Mouse (Mus musculus): ENCODE measurements around the gene Tfap4. TPM values are rescaled to one million over a fixed set of nuclear protein-coding genes. Genes with fewer than 3 reads are reported as not detected.
A peak's percentile ranks its signal among the peaks of the same experiment; 100 is the strongest.

Tfap4 gene
- total RNA-seq (2021) = 10 to 100 TPM in 1 of 2 experiments, 1 to 10 TPM in 1; 6.5 to 12.3 TPM
- long read RNA-seq, experiment 1, partial matches to known transcripts = 0 of 1 reads
- long read RNA-seq, experiment 1, other reads (novel, unspliced or antisense) = 1 of 1 reads
- long read RNA-seq, experiment 2, partial matches to known transcripts = 0 of 4 reads
- long read RNA-seq, experiment 2, other reads (novel, unspliced or antisense) = 0 of 4 reads

DNA sequence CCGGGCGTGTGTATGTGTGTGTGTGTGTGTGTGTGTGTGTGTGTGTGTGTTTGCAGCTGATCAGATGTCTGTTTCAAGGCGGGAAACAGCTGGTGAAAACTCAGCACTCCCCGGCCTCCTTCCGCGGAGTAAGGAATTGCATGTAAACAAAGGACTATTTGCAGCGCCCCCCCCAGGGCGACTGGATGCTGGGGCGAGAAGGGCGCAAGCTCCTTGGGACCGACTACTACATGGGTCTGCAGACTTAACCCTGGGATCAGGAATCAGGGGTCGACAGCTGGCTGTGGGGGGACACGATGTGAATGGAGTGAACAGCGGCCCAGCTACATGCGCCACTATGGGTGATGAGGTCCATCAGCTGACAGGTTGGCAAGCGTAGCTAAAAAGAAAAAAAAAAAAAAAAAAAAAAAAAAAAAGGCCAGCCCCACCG, at the start of gene Tfap4:
TSS of gene Tfap4 (minus strand) at position 140 of the 430 bp plus-strand sequence.
- DNase-seq = peak; percentile 88

GRCm38 (mm10) chr16:4608532-4609059, 48.9 kb upstream of the Tfap4 start:
- DNase-seq = no peak

DNA sequence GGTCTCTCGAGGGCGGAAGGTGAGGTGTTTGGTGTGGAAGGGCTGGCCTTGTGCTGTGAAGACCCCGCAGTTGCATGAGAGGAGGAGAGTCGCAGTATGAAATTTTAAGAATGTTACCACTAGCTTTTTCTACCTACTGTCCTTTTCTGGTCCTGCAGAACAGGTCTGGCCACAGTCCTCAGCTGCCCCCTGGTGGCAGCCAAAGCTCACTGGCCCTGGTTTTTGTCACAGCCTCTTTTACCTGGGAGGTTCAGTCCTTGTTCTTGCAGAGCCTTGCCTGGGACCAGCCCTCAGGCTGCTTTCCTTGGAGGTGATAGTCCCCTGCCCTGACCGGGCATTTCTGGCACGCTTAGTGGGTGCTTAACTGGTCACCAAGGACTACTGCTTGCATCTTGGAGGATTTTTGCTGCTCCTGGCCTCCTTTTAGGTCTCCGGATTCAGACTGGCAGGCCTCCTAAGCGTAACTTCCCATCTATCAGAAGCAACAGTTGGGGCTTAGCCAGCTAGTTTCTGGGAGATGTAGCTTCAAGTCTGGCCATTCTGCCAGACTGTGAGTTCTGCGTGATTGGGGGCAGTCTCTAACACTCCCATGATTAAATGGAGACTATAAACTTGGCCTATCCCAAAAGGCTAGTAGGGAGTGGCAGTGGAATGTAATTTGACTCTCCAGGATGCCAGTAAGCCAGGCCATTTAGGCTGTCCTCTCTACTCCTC, 48.3 kb upstream of the Tfap4 start:
- DNase-seq = peak; percentile 89

GRCm38 (mm10) chr16:4606431-4607084, 46.9 kb upstream of the Tfap4 start:
- peak; percentile 67 for DNase-seq

GRCm38 (mm10) chr16:4605514-4606131, 46.0 kb upstream of the Tfap4 start:
- peak; percentile 5 for DNase-seq

DNA sequence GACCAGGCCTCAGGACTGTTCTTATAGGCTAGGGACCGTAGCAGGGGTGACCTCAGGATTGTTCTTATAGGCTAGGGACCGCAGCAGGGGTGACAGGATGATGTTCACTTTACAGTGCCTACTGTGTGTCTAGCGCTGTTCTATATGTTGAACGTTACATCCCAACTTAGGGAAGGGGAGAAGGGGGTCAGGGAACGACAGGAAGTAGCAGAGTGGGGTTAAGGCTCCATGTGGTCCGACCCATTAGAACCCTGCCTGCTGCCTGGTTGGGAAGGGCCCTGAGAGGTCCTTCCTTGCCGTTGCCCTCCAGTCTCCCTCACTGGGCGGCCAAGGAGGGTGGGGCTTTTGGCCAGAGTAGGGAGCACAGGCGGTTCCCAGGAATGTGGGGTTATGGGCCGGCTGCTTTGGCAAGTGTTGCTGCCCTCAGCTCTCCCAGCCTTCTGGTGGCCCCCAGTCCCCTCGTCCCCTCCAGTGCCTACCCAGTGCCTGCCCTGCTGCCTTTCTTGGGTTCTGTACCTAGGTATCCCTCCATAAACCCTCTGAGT, 44.7 kb upstream of the Tfap4 start:
- DNase-seq = no peak

- no peak for DNase-seq
These were observed 43.8 kb upstream of the Tfap4 start for GRCm38 (mm10) chr16:4603453-4603837.

DNA sequence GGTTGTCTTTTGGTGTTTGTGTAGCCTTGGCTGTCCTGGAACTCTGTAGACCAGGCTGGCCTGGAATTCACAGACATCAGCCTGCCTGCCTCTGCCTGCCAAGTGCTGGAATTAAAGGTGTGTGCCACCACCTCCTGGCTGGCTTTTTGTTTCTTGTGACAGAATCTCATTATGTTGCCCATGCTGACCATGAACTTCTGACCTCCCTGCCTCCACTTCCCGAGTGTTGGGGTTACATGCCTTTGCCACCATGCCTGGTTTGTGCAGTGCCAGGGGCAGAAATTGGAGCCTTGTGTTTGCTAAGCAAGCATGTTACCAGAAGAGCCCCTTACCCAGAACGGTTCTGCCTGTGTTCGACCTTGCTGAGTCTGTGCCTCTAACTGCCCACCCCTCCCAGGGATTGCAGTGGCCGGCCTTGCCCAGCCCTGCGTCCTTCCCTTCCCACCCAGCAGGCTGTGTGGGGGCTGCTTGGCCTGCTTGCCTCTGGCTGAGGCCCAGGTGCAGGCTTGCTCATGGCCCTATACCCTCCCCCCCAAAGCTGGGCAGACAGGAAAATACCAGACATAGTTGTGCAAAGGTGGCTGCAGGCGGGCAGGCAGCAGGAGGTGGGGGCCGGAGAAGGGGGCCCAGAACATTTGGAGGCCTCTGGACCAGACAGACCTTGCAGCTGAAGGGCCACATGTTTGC, 43.3 kb upstream of the Tfap4 start:
- no peak for DNase-seq

GRCm38 (mm10) chr16:4602189-4602588, 42.5 kb upstream of the Tfap4 start:
- no peak for DNase-seq

GRCm38 (mm10) chr16:4600701-4601310, 41.2 kb upstream of the Tfap4 start:
- DNase-seq = no peak

DNA sequence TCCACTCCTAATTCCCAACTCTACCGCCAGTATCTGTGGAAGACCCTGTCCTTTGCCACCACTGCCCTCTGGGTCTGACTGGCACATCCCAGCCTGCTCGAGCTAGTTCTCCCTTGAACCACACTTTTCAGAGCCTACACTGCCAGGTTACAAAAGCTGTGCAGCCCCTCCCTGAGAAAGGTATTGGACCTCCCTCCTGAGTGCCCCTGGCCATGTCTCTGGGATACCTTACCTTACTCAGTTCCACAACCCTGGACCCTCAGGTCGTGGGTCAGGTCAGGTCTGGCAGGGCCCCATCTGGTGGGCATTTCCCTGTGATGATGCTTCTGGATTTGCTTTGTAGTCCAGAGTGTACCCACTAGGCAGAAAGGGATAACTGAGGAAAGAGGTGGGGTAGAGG, 40.0 kb upstream of the Tfap4 start:
- DNase-seq = no peak

DNA sequence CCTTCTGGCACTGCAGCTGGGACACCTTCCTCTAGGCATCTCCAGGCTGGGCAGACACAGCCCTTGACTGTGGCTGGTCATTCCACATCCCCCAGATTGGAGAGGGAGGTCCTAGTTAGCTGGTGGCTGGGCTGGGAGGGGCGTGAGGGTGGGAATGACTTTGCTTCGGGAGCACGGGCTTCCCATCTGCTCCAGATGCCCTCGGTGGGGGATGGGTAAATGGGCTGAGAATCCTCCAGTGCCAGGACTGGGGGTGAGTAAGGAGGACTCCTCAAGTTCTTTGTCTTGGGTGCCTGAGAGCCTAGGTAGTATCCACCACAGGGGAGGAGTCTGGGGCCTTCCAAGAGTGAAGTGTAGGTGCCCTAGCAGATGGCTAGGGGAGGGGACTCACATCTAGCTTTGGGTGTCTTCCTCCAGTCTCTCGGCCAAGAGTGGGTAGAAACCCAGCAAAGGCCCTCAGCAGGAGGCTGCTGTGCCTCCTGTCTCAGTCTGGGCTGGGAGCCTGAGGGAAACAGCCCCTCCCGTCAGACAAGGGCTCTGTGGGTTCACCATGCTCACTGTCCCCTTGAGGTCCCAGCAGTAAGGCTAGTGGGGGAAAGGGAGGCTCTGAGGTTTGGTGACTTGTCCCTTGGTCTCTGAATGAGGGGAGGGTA, 39.4 kb upstream of the Tfap4 start:
- DNase-seq = no peak

GRCm38 (mm10) chr16:4598041-4598440, 38.4 kb upstream of the Tfap4 start:
- DNase-seq = no peak

DNA sequence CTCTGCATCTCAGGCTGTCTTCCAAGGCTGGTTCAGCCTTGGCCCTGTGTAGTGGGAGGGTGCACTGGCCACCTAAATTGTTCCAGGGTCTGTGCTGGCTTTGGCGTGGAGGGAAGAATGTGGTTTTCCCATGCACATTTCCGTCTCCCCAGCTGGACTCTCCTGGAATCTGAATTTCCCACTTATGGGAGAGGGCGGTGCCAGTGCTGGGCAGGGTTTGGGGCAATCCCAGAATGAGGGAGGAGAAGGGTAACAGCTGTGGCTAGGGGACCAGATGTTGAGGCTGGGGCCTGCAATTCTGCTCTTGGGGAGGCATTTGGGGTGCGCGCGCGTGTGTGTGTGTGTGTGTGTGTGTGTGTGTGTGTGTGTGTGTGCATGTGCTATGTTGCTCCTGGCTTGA, 37.6 kb upstream of the Tfap4 start:
- DNase-seq = no peak

DNA sequence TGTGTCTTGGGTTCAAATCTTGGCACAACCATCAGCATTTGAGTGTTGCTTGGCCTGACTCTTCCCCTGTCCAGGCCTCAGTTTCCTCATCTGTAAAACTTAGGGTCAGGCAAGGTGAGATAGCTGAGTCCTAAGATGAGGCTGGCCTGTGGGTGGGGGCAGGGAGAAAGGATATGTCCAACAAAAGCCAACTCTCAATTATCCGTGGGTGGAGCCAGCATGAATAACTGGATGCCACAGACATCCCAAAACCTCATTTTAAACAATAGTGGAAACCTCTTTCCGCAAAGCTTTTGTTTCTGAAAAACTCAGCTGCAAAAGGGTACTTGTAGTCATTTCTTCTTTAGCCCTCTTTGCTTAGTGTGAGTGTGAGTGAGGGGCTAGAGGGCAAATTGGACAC, 37.2 kb upstream of the Tfap4 start:
- no peak for DNase-seq

DNA sequence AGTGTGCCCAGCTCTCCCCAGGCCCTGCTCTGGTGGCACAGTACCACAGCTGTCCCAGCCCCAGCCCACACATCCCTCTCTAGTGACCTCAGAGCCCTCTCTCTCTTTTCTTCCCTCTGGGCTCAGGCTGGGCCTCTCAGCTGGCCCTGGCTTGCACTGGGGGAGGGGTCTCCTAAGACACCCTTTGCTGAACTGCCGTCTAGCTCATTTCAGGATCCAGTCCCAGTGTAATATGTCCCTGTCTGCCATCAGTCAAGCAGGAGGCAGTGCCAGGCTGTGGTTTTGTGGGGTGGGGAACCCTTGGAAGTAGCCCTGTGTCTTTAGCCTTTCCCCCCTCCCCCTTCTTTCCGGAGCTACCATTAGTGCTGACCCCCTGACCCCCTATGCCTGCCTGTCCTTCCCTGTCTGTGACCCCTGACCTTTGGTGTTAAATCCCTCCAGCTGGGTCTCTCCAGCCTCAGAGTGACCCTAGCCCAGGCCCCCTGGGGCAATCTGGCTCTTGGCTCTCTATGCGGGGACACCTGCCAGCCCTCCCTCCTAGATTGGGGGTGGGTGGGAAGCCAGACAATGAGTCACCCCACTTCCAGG, 36.6 kb upstream of the Tfap4 start:
- DNase-seq = no peak

DNA sequence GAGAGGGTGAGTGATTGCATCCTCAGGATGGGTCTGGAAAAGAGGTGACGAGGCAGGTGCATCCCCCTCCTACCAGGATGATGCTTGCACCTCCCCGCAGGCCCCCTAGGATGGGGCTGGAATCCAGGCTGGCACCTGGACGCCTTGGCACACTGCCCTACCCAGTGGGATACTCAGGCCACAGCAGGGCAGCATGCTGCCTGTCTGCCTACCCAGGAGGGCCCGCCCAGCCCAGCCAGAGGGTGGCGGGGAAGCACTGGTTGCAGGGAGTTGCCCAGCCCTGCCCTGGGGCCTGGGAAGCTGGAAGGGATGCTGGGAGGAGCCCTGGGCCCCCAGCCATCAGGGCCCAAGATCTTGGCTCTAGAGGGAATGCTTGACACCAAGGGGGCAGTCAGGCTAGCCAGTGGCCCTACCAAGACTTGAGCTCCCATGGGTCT, 35.9 kb upstream of the Tfap4 start:
- DNase-seq = peak; percentile 72

GRCm38 (mm10) chr16:4594814-4595526, 35.3 kb upstream of the Tfap4 start:
- DNase-seq = no peak

DNA sequence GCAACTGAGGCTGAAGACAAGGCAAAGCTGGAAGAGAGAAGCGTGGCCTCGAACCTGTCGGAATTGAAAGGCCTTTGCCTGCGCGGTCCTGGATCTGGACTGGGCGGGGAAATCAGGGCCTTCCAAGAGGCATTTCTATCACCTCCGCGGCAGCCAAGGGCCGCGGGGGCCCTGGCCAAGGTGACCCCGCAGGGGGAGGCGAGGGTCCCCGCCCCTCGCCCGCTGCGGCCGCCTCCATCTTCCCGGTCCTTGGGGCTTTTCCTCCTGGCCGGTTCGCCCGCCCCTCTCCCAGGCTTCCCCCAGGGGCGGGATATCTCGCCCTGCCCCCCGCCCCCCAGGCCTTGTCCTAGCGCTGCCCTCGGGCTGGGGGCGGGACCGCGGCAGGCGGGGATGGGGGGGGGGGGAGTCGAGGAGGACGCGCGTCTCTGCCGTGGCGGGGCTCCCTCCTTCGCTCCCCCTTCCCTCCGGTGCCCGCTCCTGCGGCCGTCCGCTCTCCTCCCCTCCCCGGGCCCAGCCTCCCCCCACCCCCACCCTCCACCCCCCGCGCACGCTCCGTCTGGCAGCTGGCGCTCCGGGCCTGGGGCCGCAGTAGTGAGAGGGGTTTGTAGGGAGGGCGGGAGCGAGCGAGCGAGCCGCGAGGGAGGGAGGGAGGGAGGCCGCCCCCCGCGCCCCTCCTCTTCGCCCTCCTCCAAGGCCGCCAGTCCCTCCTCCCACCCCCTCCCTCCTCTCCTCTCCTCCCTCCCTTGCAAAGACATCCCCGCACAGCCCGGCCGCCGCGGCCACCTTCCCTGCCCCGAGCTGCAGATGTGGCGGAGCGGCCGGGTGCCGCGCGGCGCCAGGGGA, 34.5 kb upstream of the Tfap4 start, which contains the start of gene Glis2:
TSS of gene Glis2 (plus strand) at position 743 of the 843 bp plus-strand sequence.
- DNase-seq = peak; percentile 81
